Mouse (Mus musculus): ENCODE measurements around the gene Gm42688. TPM values are rescaled to one million over a fixed set of nuclear protein-coding genes. Genes with fewer than 3 reads are reported as not detected.
A peak's percentile ranks its signal among the peaks of the same experiment; 100 is the strongest.

Gm42688 gene
- polyA plus RNA-seq, 1 experiment from 2014 or later, result 1.9 TPM

GRCm38 (mm10) chr6:83070247-83070310 lies 31.3 kb upstream of the Gm42688 start, which contains the start of gene Tlx2:
TSS of gene Tlx2 (minus strand) at chr6:83070293.
- ATAC-seq, result no peak
- no peak for DNase-seq (ENCODE audit: low spot score)
- no peak for TF ChIP-seq EP300 (IDR thresholded peaks at IDR 0.05)
- TF ChIP-seq CTCF (IDR thresholded peaks at IDR 0.05), result no peak
- no peaks in the 10 kb centered on the region for H3K9me3 ChIP-seq (ENCODE audit: low read length)
- under 1% methylated on average over 10 of the region's 10 CpGs for WGBS
- H3K4me3 ChIP-seq (ENCODE audit: low read depth, low read length), result peak within 1 kb of the TSS; percentile 31; the same call in 1 of the 2 replicates
- peaks cover 68% of the 10 kb centered on the region for H3K27me3 ChIP-seq (replicated peaks; ENCODE audit: insufficient read depth, low read length)
- no peaks in the 10 kb centered on the region for H3K36me3 ChIP-seq (ENCODE audit: insufficient read depth, low read length)
- peak within 1 kb of the TSS; percentile 55 for H3K4me2 ChIP-seq (replicated peaks; ENCODE audit: low read depth, low read length)
- H3K27ac ChIP-seq (ENCODE audit: low read length), result no peak within 1 kb of the TSS
- H3K9ac ChIP-seq (replicated peaks; ENCODE audit: low read depth), result no peak within 1 kb of the TSS
- peaks cover 3% of the 10 kb centered on the region; the same call in 1 of the 2 replicates for H3K4me1 ChIP-seq (ENCODE audit: insufficient read depth, low read depth, low read length)

DNA sequence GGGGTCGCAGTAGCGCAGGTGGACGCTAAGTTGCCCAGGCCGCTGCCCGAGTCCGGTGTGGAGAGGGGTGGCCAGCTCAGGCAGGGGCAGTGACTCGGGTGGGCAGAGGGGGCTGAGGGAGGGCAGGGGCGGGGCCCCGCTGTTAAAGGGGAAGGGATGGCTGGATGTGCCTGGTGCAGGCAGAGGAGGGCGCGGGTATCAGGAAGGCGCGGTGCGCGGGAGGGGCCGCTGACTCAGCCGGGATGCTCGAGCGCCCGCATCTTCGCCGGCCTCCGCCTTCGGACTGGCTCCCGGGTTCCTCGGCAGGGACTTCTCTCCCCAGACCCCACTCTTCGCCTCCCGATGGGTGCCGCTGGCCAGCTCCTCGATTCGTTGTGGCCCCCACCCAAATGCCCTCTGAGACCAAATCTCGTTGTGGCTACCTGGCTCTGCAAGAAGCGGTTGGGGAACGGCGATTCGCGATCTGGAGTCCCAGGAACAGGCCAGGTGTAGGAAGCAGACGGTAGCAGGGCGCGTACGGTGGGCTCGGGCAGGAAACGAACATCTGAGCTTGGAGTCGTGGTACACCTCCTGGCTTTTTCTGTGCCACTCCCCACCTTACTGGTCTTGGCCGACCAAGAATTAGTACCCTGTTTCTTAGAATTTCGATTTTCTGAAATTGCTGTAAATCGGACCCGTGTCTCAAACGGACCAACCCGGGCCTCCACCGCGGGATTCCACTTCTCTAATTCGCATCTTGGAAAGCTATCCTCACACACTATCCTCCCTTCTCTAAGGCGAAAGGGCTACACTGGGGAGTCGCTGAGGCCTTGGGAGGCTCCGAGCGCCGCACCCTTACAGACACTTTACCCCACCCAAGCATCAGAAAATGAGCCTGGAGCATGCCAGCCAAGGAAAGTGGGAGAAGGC lies 30.9 kb upstream of the Gm42688 start:
- no peak for DNase-seq (ENCODE audit: low spot score)
- peaks cover 3% of the 10 kb centered on the region; the same call in 1 of the 2 replicates for H3K4me1 ChIP-seq (ENCODE audit: insufficient read depth, low read depth, low read length)
- no peaks in the 10 kb centered on the region for H3K9me3 ChIP-seq (ENCODE audit: low read length)
- no peak for TF ChIP-seq CTCF (IDR thresholded peaks at IDR 0.05)
- no peak for TF ChIP-seq EP300 (IDR thresholded peaks at IDR 0.05)
- H3K27me3 ChIP-seq (replicated peaks; ENCODE audit: insufficient read depth, low read length), result peaks cover 67% of the 10 kb centered on the region
- H3K36me3 ChIP-seq (ENCODE audit: insufficient read depth, low read length), result no peaks in the 10 kb centered on the region
- no peak overlapping the region for H3K9ac ChIP-seq (replicated peaks; ENCODE audit: low read depth)
- H3K27ac ChIP-seq (ENCODE audit: low read length), result no peak overlapping the region
- WGBS, result 1% methylated on average over 45 of the region's 58 CpGs
- no peak for ATAC-seq
- H3K4me2 ChIP-seq (replicated peaks; ENCODE audit: low read depth, low read length), result no peak overlapping the region
- H3K4me3 ChIP-seq (ENCODE audit: low read depth, low read length), result peak overlapping the region; percentile 8; the same call in 1 of the 2 replicates

- ATAC-seq, result no peak
- Histone ChIP-seq H3K9ac (replicated peaks; ENCODE audit: low read depth) (no peak overlapping the region), H3K27me3 (replicated peaks; ENCODE audit: insufficient read depth, low read length) (peaks cover 62% of the 10 kb centered on the region), H3K36me3 (ENCODE audit: insufficient read depth, low read length) (no peaks in the 10 kb centered on the region), H3K4me3 (ENCODE audit: low read depth, low read length) (no peak overlapping the region), H3K4me1 (ENCODE audit: insufficient read depth, low read depth, low read length) (peaks cover 3% of the 10 kb centered on the region; the same call in 1 of the 2 replicates), H3K27ac (ENCODE audit: low read length) (no peak overlapping the region), H3K9me3 (ENCODE audit: low read length) (no peaks in the 10 kb centered on the region), H3K4me2 (replicated peaks; ENCODE audit: low read depth, low read length) (no peak overlapping the region)
- no peak for DNase-seq (ENCODE audit: low spot score)
- no peak for TF ChIP-seq EP300 (IDR thresholded peaks at IDR 0.05)
- no peak for TF ChIP-seq CTCF (IDR thresholded peaks at IDR 0.05)
- 3% methylated on average over 22 of the region's 24 CpGs for WGBS
Measured at GRCm38 (mm10) chr6:83071220-83071619, 30.2 kb upstream of the Gm42688 start.

- no peaks in the 10 kb centered on the region for H3K9me3 ChIP-seq (ENCODE audit: low read length)
- peaks cover 28% of the 10 kb centered on the region for H3K27me3 ChIP-seq (replicated peaks; ENCODE audit: insufficient read depth, low read length)
- 9% methylated on average over 2 of the region's 2 CpGs for WGBS
- no peak overlapping the region for H3K9ac ChIP-seq (replicated peaks; ENCODE audit: low read depth)
- TF ChIP-seq EP300 (IDR thresholded peaks at IDR 0.05), result no peak
- TF ChIP-seq CTCF (IDR thresholded peaks at IDR 0.05), result peak; percentile 34
- no peaks in the 10 kb centered on the region for H3K36me3 ChIP-seq (ENCODE audit: insufficient read depth, low read length)
- no peak overlapping the region for H3K4me3 ChIP-seq (ENCODE audit: low read depth, low read length)
- DNase-seq (ENCODE audit: low spot score), result peak; percentile 33
- H3K27ac ChIP-seq (ENCODE audit: low read length), result no peak overlapping the region
- no peak overlapping the region for H3K4me2 ChIP-seq (replicated peaks; ENCODE audit: low read depth, low read length)
- H3K4me1 ChIP-seq (ENCODE audit: insufficient read depth, low read depth, low read length), result no peaks in the 10 kb centered on the region
- ATAC-seq, result no peak
Measured at GRCm38 (mm10) chr6:83074979-83075378, 26.4 kb upstream of the Gm42688 start.

DNA sequence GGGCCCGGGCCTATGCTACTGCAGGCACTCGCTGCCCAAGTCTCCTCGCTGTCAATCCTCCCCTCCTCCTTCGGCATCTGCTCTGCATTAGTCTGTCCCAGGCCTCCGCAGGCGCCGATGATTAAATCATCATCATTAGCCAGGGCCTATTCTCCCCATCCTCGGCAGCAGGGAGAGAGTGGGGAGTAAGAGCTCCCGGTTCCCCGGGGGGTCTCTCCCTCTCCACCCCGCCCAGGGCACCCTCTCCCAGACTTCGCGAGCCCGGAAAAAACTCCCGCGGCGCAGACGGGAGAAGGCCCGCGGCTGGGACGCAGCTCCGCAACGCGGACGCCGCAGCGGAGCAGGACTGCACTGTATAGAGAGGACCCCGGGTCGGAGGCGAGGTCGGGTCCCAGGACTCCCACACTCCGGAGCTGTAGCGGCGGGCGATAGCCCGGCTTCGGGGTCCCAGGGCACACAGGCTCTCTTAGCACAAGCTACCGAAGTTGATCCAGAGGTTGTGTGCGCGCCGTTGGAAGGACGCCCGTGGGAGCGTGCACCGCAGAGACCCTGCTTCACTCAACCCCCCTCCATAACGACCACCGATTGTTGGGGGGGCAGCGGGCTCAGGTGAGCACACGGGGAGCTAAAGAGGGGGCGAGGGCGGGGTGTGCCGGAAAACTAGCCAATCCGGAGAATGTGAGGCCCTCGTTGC lies 23.6 kb upstream of the Gm42688 start, which contains the start of gene Pcgf1:
TSS of gene Pcgf1 (plus strand) at position 240 of the 694 bp plus-strand sequence.
- TF ChIP-seq EP300 (IDR thresholded peaks at IDR 0.05) (no peak), CTCF (IDR thresholded peaks at IDR 0.05) (no peak)

DNA sequence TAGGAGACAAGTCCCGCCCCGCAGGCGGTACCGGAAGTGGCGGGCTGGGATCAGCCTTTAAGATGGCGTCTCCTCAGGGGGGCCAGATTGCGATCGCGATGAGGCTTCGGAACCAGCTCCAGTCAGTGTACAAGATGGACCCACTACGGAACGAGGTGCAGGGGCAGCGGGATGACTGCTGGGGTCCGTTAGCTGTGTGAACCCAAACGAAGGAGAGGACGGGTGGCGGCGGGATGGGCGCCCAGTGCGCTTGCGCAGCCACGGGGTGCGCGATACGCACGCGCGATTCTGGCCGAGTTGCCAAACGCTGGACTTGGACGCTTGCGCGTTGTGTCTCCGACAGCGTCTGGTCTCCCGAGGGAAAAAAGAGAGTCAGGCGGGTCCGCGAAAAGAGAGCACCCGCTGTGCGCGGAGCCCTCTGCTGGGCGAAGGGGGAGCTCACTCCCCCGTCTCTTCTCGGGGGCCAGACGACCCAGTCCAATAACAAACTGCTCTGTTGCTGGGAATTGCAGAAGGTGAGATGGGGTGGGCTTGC lies 23.0 kb upstream of the Gm42688 start:
- TF ChIP-seq EP300 (IDR thresholded peaks at IDR 0.05) (no peak), CTCF (IDR thresholded peaks at IDR 0.05) (peak; percentile 79)
- Histone ChIP-seq H3K9me3 (ENCODE audit: low read length) (no peaks in the 10 kb centered on the region), H3K9ac (replicated peaks; ENCODE audit: low read depth) (peak overlapping the region; percentile 70), H3K36me3 (ENCODE audit: insufficient read depth, low read length) (no peaks in the 10 kb centered on the region), H3K4me1 (ENCODE audit: insufficient read depth, low read depth, low read length) (no peaks in the 10 kb centered on the region), H3K27ac (ENCODE audit: low read length) (peak overlapping the region; percentile 65; the same call in 1 of the 2 replicates), H3K4me3 (ENCODE audit: low read depth, low read length) (peak overlapping the region; percentile 74), H3K4me2 (replicated peaks; ENCODE audit: low read depth, low read length) (peak overlapping the region; percentile 98), H3K27me3 (replicated peaks; ENCODE audit: insufficient read depth, low read length) (0 out of 2 replicates have a peak, but pooled peaks cover under 1% of the 10 kb centered on the region)
- peak; percentile 97 for ATAC-seq
- DNase-seq (ENCODE audit: low spot score), result peak; percentile 97
- under 1% methylated on average over 46 of the region's 46 CpGs for WGBS

More for the DNA sequence above, 23.6 kb upstream of the Gm42688 start, which contains the start of gene Pcgf1:
- DNase-seq (ENCODE audit: low spot score) (no peak), ATAC-seq (peak; percentile 40)
- H3K36me3 ChIP-seq (ENCODE audit: insufficient read depth, low read length), result no peaks in the 10 kb centered on the region
- H3K27me3 ChIP-seq (replicated peaks; ENCODE audit: insufficient read depth, low read length), result peaks cover under 1% of the 10 kb centered on the region; the same call in 1 of the 2 replicates
- H3K4me2 ChIP-seq (replicated peaks; ENCODE audit: low read depth, low read length), result peak within 1 kb of the TSS; percentile 98
- H3K4me3 ChIP-seq (ENCODE audit: low read depth, low read length), result peak within 1 kb of the TSS; percentile 74
- peak within 1 kb of the TSS; percentile 70 for H3K9ac ChIP-seq (replicated peaks; ENCODE audit: low read depth)
- no peaks in the 10 kb centered on the region for H3K4me1 ChIP-seq (ENCODE audit: insufficient read depth, low read depth, low read length)
- peak within 1 kb of the TSS; percentile 65; the same call in 1 of the 2 replicates for H3K27ac ChIP-seq (ENCODE audit: low read length)
- H3K9me3 ChIP-seq (ENCODE audit: low read length), result no peaks in the 10 kb centered on the region
- WGBS, result under 1% methylated on average over 54 of the region's 54 CpGs
